Mouse (Mus musculus) bone marrow macrophage, adult 2 months (primary cell): ENCODE results near the gene Kif19a.

Source experiments
- CTCF ChIP-seq: IDR thresholded peaks from 2 replicates; pipeline ENCODE4 v1.5.1; 2012; ENCODE audit warnings: low read depth, mild to moderate bottlenecking, low read length, moderate library complexity
- POLR2A ChIP-seq: IDR thresholded peaks from 2 replicates; pipeline ENCODE4 v1.6.1; 2012; ENCODE audit warnings: mild to moderate bottlenecking, low read depth, low read length, borderline replicate concordance

GRCm38 (mm10) chr11:114829499-114830432 is 64.6 kb downstream of the Kif19a start:
- TF ChIP-seq CTCF (no peak), POLR2A (no peak)
